Mouse (Mus musculus): Measurements from ENCODE around the gene Wdr83os. TPM values are rescaled to one million over a fixed set of nuclear protein-coding genes. Genes with fewer than 3 reads are reported as not detected.

Wdr83os gene
- total and polyA plus RNA-seq, 3 experiments: 40.9 to 103 (median 43.5) TPM

GRCm38 (mm10) chr8:85115501-85115900 lies 35.0 kb downstream of the Wdr83os start:
- Histone ChIP-seq H3K4me3 (replicated peaks in 1 of 3; ENCODE audit: low read depth in 2 of 3, low read length in 2 of 3, poor library complexity in 1 of 3) (no peak overlapping the region), H3K79me2 (replicated peaks; ENCODE audit: control insufficient read depth, extremely low read depth, insufficient read depth, poor library complexity, severe bottlenecking) (no peaks in the 10 kb centered on the region), H3K4me2 (ENCODE audit: insufficient read depth, low read depth, poor library complexity, severe bottlenecking) (no peak overlapping the region), H3K4me1 (ENCODE audit: control insufficient read depth in 1 of 2, insufficient read depth in 2 of 2) (peaks cover 0 to 12% of the 10 kb centered on the region in 2 experiments; a peak in 2 of 4 replicates), H3K9ac (ENCODE audit: insufficient read depth, low read depth) (no peak overlapping the region), H3K27me3 (replicated peaks) (no peaks in the 10 kb centered on the region), H3K36me3 (replicated peaks in 1 of 2; ENCODE audit: control insufficient read depth in 1 of 2, insufficient read depth in 1 of 2, low read length in 1 of 2) (peaks cover 3 to 10% of the 10 kb centered on the region in 2 experiments), H3K27ac (ENCODE audit: insufficient read depth, low read depth) (no peak overlapping the region), H3K9me3 (replicated peaks; ENCODE audit: low read length) (no peaks in the 10 kb centered on the region)
- dilution Hi-C loops (cut with MboI; ENCODE audit: extremely low pct_ligation_motif_present, extremely low pct_unique_long_range_greater_than_20kb, low sequenced_read_pairs) (no loop called here), in situ Hi-C loops (cut with MboI; ENCODE audit: low pct_ligation_motif_present, low pct_unique_long_range_greater_than_20kb, low sequenced_read_pairs) (no loop called here)
- DNase-seq (ENCODE audit: extremely low read depth): no peak
- TF ChIP-seq CTCF (conservative IDR thresholded peaks at IDR 0.05 in 1 of 2, IDR thresholded peaks at IDR 0.05 in 1 of 2; ENCODE audit: low read depth in 2 of 2, low read length in 2 of 2) (no peak), MYC (IDR thresholded peaks at IDR 0.05; ENCODE audit: low read depth, low read length) (no peak), GABPA (IDR thresholded peaks at IDR 0.05; ENCODE audit: insufficient replicate concordance, low read depth, low read length) (no peak), TCF12 (IDR thresholded peaks at IDR 0.05; ENCODE audit: low read depth, low read length) (no peak), POLR2A (IDR thresholded peaks at IDR 0.05; ENCODE audit: low read depth, low read length) (no peak), RCOR1 (conservative IDR thresholded peaks at IDR 0.05; ENCODE audit: low read depth, low read length) (no peak), ZKSCAN1 (IDR thresholded peaks at IDR 0.05; ENCODE audit: borderline replicate concordance, low read depth, low read length) (no peak), MAZ (IDR thresholded peaks at IDR 0.05; ENCODE audit: low read depth, low read length) (no peak), IRF4 (IDR thresholded peaks at IDR 0.05; ENCODE audit: low read depth, low read length) (no peak), KAT2A (IDR thresholded peaks at IDR 0.05; ENCODE audit: insufficient replicate concordance, low read length) (no peak), UBTF (IDR thresholded peaks at IDR 0.05; ENCODE audit: low read depth, low read length) (no peak), PAX5 (IDR thresholded peaks at IDR 0.05; ENCODE audit: low read length) (no peak), NRF1 (IDR thresholded peaks at IDR 0.05; ENCODE audit: low read depth, low read length) (no peak), CHD2 (IDR thresholded peaks at IDR 0.05; ENCODE audit: low read length) (no peak), ZC3H11A (IDR thresholded peaks at IDR 0.05; ENCODE audit: low read depth, low read length) (no peak), EP300 (IDR thresholded peaks at IDR 0.05; ENCODE audit: low read length) (no peak), USF1 (IDR thresholded peaks at IDR 0.05; ENCODE audit: low read depth, low read length) (no peak), ELF1 (IDR thresholded peaks at IDR 0.05; ENCODE audit: low read depth, low read length) (no peak)

DNA sequence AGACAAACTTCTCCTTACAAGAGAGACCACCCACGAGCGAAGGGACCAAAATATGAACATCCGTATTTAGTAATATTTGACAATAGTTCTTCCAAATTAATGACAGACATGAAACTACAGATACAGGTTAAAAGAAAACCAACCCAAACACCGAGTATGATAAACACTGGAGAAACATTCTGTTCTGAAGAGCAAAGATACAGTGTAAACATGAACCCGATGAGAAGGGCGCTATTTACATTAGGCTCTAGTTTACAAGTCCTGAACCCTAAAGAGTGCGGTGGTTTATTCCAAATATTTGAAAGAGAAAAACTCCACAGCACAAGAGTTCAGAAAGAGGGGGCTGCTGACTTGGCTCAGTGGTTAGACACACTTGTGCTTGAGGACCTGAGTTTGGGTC lies 36.4 kb downstream of the Wdr83os start:
- Histone ChIP-seq H3K9ac (ENCODE audit: insufficient read depth, low read depth) (no peak overlapping the region), H3K4me1 (ENCODE audit: control insufficient read depth in 1 of 2, insufficient read depth in 2 of 2) (peaks cover 0 to 12% of the 10 kb centered on the region in 2 experiments; a peak in 2 of 4 replicates), H3K27ac (ENCODE audit: insufficient read depth, low read depth) (no peak overlapping the region), H3K27me3 (replicated peaks) (no peaks in the 10 kb centered on the region), H3K4me2 (ENCODE audit: insufficient read depth, low read depth, poor library complexity, severe bottlenecking) (no peak overlapping the region), H3K36me3 (replicated peaks in 1 of 2; ENCODE audit: control insufficient read depth in 1 of 2, insufficient read depth in 1 of 2, low read length in 1 of 2) (peaks cover 0 to 3% of the 10 kb centered on the region in 2 experiments), H3K9me3 (replicated peaks; ENCODE audit: low read length) (no peaks in the 10 kb centered on the region), H3K4me3 (replicated peaks in 1 of 3; ENCODE audit: low read depth in 2 of 3, low read length in 2 of 3, poor library complexity in 1 of 3) (no peak overlapping the region), H3K79me2 (replicated peaks; ENCODE audit: control insufficient read depth, extremely low read depth, insufficient read depth, poor library complexity, severe bottlenecking) (no peaks in the 10 kb centered on the region)
- TF ChIP-seq POLR2AphosphoS2 (IDR thresholded peaks at IDR 0.05; ENCODE audit: low read depth, low read length): no peak
- no peak for TF ChIP-seq POLR2A (IDR thresholded peaks at IDR 0.05; ENCODE audit: low read depth, low read length)
- TF ChIP-seq KAT2A (IDR thresholded peaks at IDR 0.05; ENCODE audit: insufficient replicate concordance, low read length): no peak
- TF ChIP-seq ZC3H11A (IDR thresholded peaks at IDR 0.05; ENCODE audit: low read depth, low read length): no peak
- TF ChIP-seq TCF12 (IDR thresholded peaks at IDR 0.05; ENCODE audit: low read depth, low read length): no peak
- no peak for TF ChIP-seq MAFK (IDR thresholded peaks at IDR 0.05; ENCODE audit: insufficient replicate concordance, low read length)
- TF ChIP-seq TBP (conservative IDR thresholded peaks at IDR 0.05; ENCODE audit: low read depth, low read length): no peak
- TF ChIP-seq NELFE (IDR thresholded peaks at IDR 0.05; ENCODE audit: low read depth, low read length): no peak
- TF ChIP-seq USF1 (IDR thresholded peaks at IDR 0.05; ENCODE audit: low read depth, low read length): no peak
- TF ChIP-seq ETS1 (conservative IDR thresholded peaks at IDR 0.05; ENCODE audit: low read depth, low read length): no peak
- in situ Hi-C loops (cut with MboI; ENCODE audit: low pct_ligation_motif_present, low pct_unique_long_range_greater_than_20kb, low sequenced_read_pairs): no loop called here
- no peak for DNase-seq (ENCODE audit: extremely low read depth)
- dilution Hi-C loops (cut with MboI; ENCODE audit: extremely low pct_ligation_motif_present, extremely low pct_unique_long_range_greater_than_20kb, low sequenced_read_pairs): no loop called here
